Mouse (Mus musculus) midbrain, embryonic 13.5 days (tissue): ENCODE data around the gene Prox2. TPM values are rescaled to one million over a fixed set of nuclear protein-coding genes. Genes with fewer than 3 reads are reported as not detected.

Experiments
- ATAC-seq: fragments of 200-750 bp; cut with Nextera tagmentation; 2 replicates; pipeline ENCODE4 v1.8.0; 2017; ENCODE audit warnings: mild to moderate bottlenecking, moderate TSS enrichment, moderate library complexity
- H3K27ac ChIP-seq: fragments of 300-500 bp; sonication (generic); 2 replicates; pipeline ENCODE4 v1.5.1; 2015; ENCODE audit warnings: inconsistent platforms, mild to moderate bottlenecking, moderate library complexity
- H3K27me3 ChIP-seq: fragments of 300-500 bp; sonication (generic); 2 replicates; pipeline ENCODE4 v1.6.1; 2015; ENCODE audit warnings: mild to moderate bottlenecking, inconsistent platforms
- H3K36me3 ChIP-seq: fragments of 300-500 bp; sonication (generic); 2 replicates; pipeline ENCODE4 v1.6.1; 2015; ENCODE audit warnings: mild to moderate bottlenecking, inconsistent platforms
- H3K4me1 ChIP-seq: fragments of 300-500 bp; sonication (generic); replicated peaks from 2 replicates; pipeline ENCODE4 v1.6.1; 2015; ENCODE audit warnings: inconsistent platforms
- H3K4me2 ChIP-seq: fragments of 300-500 bp; sonication (generic); replicated peaks from 2 replicates; pipeline ENCODE4 v1.6.1; 2015; ENCODE audit warnings: moderate library complexity, mild to moderate bottlenecking, inconsistent platforms
- H3K4me3 ChIP-seq: fragments of 300-500 bp; sonication (generic); replicated peaks from 2 replicates; pipeline ENCODE4 v1.5.1; 2015; ENCODE audit warnings: mild to moderate bottlenecking, inconsistent platforms
- H3K9ac ChIP-seq: fragments of 300-500 bp; sonication (generic); replicated peaks from 2 replicates; pipeline ENCODE4 v1.6.1; 2015; ENCODE audit warnings: mild to moderate bottlenecking, inconsistent platforms
- H3K9me3 ChIP-seq: fragments of 300-500 bp; sonication (generic); 2 replicates; pipeline ENCODE4 v1.6.1; 2016; ENCODE audit warnings: mild to moderate bottlenecking, inconsistent platforms
- WGBS: fragments of 180-500 bp; shearing (Covaris S2); methylation state at CpG from one replicate; pipeline ENCODE4 v1.1.7; 2015; 5-methylcytosine and 5-hydroxymethylcytosine counted together
- polyA plus RNA-seq: library from polyadenylated mRNA; unstranded; fragments of >200 nt; fragmentation: Nextera tagmentation; extraction: Ambion mirVana; gene quantifications from 2 replicates; pipeline ENCODE4 v1.2.1, GENCODE M21; 2015

Gene Prox2
- polyA plus RNA-seq, result 1.8 and 2.8 TPM in 2 replicates

- Histone ChIP-seq H3K9me3 (no peaks in the 10 kb centered on the region), H3K4me1 (peaks cover 39% of the 10 kb centered on the region), H3K27me3 (no peaks in the 10 kb centered on the region), H3K4me2 (peak within 1 kb of the TSS; percentile 91), H3K27ac (peak within 1 kb of the TSS; percentile 70), H3K36me3 (peaks cover 13% of the 10 kb centered on the region; the same call in 1 of the 2 replicates), H3K9ac (peak within 1 kb of the TSS; percentile 94), H3K4me3 (peak within 1 kb of the TSS; percentile 100)
- peak; percentile 98 for ATAC-seq
- under 1% methylated on average over 76 of the region's 83 CpGs for WGBS
Measured at GRCm38 (mm10) chr12:85110698-85111592, at the start of gene Prox2, which contains the start of gene Dlst. Prox2 (minus strand) TSS chr12:85110759. Dlst (plus strand) TSS chr12:85110833.

GRCm38 (mm10) chr12:85159592-85159991 lies 49.0 kb upstream of the Prox2 start:
- Histone ChIP-seq H3K4me1 (no peaks in the 10 kb centered on the region), H3K27ac (no peak overlapping the region), H3K9me3 (no peaks in the 10 kb centered on the region), H3K9ac (no peak overlapping the region), H3K27me3 (no peaks in the 10 kb centered on the region), H3K4me2 (no peak overlapping the region), H3K36me3 (no peaks in the 10 kb centered on the region), H3K4me3 (no peak overlapping the region)
- 86% methylated on average over 5 of the region's 5 CpGs for WGBS
- ATAC-seq, result no peak

GRCm38 (mm10) chr12:85158801-85159200 lies 48.2 kb upstream of the Prox2 start:
- H3K27me3 ChIP-seq, result no peaks in the 10 kb centered on the region
- no peaks in the 10 kb centered on the region for H3K36me3 ChIP-seq
- no peak for ATAC-seq
- WGBS, result 92% methylated on average over 8 of the region's 8 CpGs
- H3K27ac ChIP-seq, result no peak overlapping the region
- no peaks in the 10 kb centered on the region for H3K9me3 ChIP-seq
- no peak overlapping the region for H3K4me2 ChIP-seq
- no peaks in the 10 kb centered on the region for H3K4me1 ChIP-seq
- no peak overlapping the region for H3K9ac ChIP-seq
- H3K4me3 ChIP-seq, result no peak overlapping the region

GRCm38 (mm10) chr12:85157797-85158460 lies 47.4 kb upstream of the Prox2 start:
- ATAC-seq, result no peak
- H3K27me3 ChIP-seq, result no peaks in the 10 kb centered on the region
- no peak overlapping the region for H3K9ac ChIP-seq
- H3K4me2 ChIP-seq, result no peak overlapping the region
- no peak overlapping the region for H3K4me3 ChIP-seq
- no peaks in the 10 kb centered on the region for H3K36me3 ChIP-seq
- WGBS, result 90% methylated on average over 14 of the region's 14 CpGs
- H3K9me3 ChIP-seq, result no peaks in the 10 kb centered on the region
- no peaks in the 10 kb centered on the region for H3K4me1 ChIP-seq
- H3K27ac ChIP-seq, result no peak overlapping the region

- WGBS, result 79% methylated on average over 6 of the region's 6 CpGs
- no peaks in the 10 kb centered on the region for H3K36me3 ChIP-seq
- H3K9ac ChIP-seq, result no peak overlapping the region
- no peak overlapping the region for H3K4me3 ChIP-seq
- ATAC-seq, result no peak
- H3K9me3 ChIP-seq, result no peaks in the 10 kb centered on the region
- no peak overlapping the region for H3K4me2 ChIP-seq
- H3K27me3 ChIP-seq, result 0 out of 2 replicates have a peak, but pooled peaks cover 4% of the 10 kb centered on the region
- no peaks in the 10 kb centered on the region for H3K4me1 ChIP-seq
- no peak overlapping the region for H3K27ac ChIP-seq
Measured at GRCm38 (mm10) chr12:85156324-85156723, 45.8 kb upstream of the Prox2 start.

- Histone ChIP-seq H3K27ac (no peak overlapping the region), H3K36me3 (no peaks in the 10 kb centered on the region), H3K4me3 (no peak overlapping the region), H3K9ac (no peak overlapping the region), H3K27me3 (0 out of 2 replicates have a peak, but pooled peaks cover 5% of the 10 kb centered on the region), H3K4me1 (peaks cover 18% of the 10 kb centered on the region), H3K4me2 (no peak overlapping the region), H3K9me3 (no peaks in the 10 kb centered on the region)
- ATAC-seq, result no peak
- WGBS, result 80% methylated on average over 3 of the region's 3 CpGs
Measured at GRCm38 (mm10) chr12:85153011-85153410, 42.5 kb upstream of the Prox2 start.

- Histone ChIP-seq H3K36me3 (no peaks in the 10 kb centered on the region), H3K9ac (peak within 1 kb of the TSS; percentile 70), H3K4me1 (peaks cover 18% of the 10 kb centered on the region), H3K4me3 (peak within 1 kb of the TSS; percentile 43), H3K9me3 (no peaks in the 10 kb centered on the region), H3K27ac (no peak within 1 kb of the TSS), H3K4me2 (peak within 1 kb of the TSS; percentile 59), H3K27me3 (0 out of 2 replicates have a peak, but pooled peaks cover 5% of the 10 kb centered on the region)
- WGBS, result 16% methylated on average over 28 of the region's 28 CpGs
- peak; percentile 97 for ATAC-seq
Measured at GRCm38 (mm10) chr12:85151002-85151774, 40.6 kb upstream of the Prox2 start, which contains the start of gene Rps6kl1. Rps6kl1 (minus strand) TSS chr12:85151264.

GRCm38 (mm10) chr12:85150321-85151001 lies 39.9 kb upstream of the Prox2 start:
- 0 out of 2 replicates have a peak, but pooled peaks have one; percentile 4 for ATAC-seq
- WGBS, result 8% methylated on average over 20 of the region's 20 CpGs

GRCm38 (mm10) chr12:85146881-85147280 lies 36.3 kb upstream of the Prox2 start:
- H3K36me3 ChIP-seq, result peaks cover 4% of the 10 kb centered on the region; the same call in 1 of the 2 replicates
- H3K9ac ChIP-seq, result 0 out of 2 replicates have a peak overlapping the region, but pooled peaks have one; percentile 23
- 77% methylated on average over 9 of the region's 9 CpGs for WGBS
- H3K27ac ChIP-seq, result no peak overlapping the region
- peaks cover 21% of the 10 kb centered on the region for H3K4me1 ChIP-seq
- no peaks in the 10 kb centered on the region for H3K9me3 ChIP-seq
- H3K4me3 ChIP-seq, result no peak overlapping the region
- H3K4me2 ChIP-seq, result no peak overlapping the region
- 0 out of 2 replicates have a peak, but pooled peaks cover 5% of the 10 kb centered on the region for H3K27me3 ChIP-seq
- no peak for ATAC-seq

More at GRCm38 (mm10) chr12:85150321-85151001, 39.9 kb upstream of the Prox2 start:
- H3K4me2 ChIP-seq, result peak overlapping the region; percentile 59
- no peaks in the 10 kb centered on the region for H3K9me3 ChIP-seq
- no peaks in the 10 kb centered on the region for H3K36me3 ChIP-seq
- 0 out of 2 replicates have a peak, but pooled peaks cover 5% of the 10 kb centered on the region for H3K27me3 ChIP-seq
- H3K4me3 ChIP-seq, result peak overlapping the region; percentile 43
- H3K4me1 ChIP-seq, result peaks cover 20% of the 10 kb centered on the region
- peak overlapping the region; percentile 70 for H3K9ac ChIP-seq
- H3K27ac ChIP-seq, result no peak overlapping the region

- H3K36me3 ChIP-seq, result peaks cover 4% of the 10 kb centered on the region; the same call in 1 of the 2 replicates
- ATAC-seq, result no peak
- H3K4me1 ChIP-seq, result peaks cover 21% of the 10 kb centered on the region
- WGBS, result 39% methylated on average over 8 of the region's 11 CpGs
- no peak overlapping the region for H3K4me2 ChIP-seq
- 0 out of 2 replicates have a peak overlapping the region, but pooled peaks have one; percentile 23 for H3K9ac ChIP-seq
- no peak overlapping the region for H3K27ac ChIP-seq
- 0 out of 2 replicates have a peak, but pooled peaks cover 2% of the 10 kb centered on the region for H3K27me3 ChIP-seq
- no peaks in the 10 kb centered on the region for H3K9me3 ChIP-seq
- H3K4me3 ChIP-seq, result no peak overlapping the region
Measured at GRCm38 (mm10) chr12:85146355-85146754, 35.8 kb upstream of the Prox2 start.

GRCm38 (mm10) chr12:85145630-85146029 lies 35.1 kb upstream of the Prox2 start:
- Histone ChIP-seq H3K36me3 (peaks cover 4% of the 10 kb centered on the region; the same call in 1 of the 2 replicates), H3K27ac (no peak overlapping the region), H3K4me2 (no peak overlapping the region), H3K4me3 (no peak overlapping the region), H3K4me1 (peaks cover 16% of the 10 kb centered on the region), H3K27me3 (no peaks in the 10 kb centered on the region), H3K9ac (no peak overlapping the region), H3K9me3 (no peaks in the 10 kb centered on the region)
- no peak for ATAC-seq
- WGBS, result 72% methylated on average over 9 of the region's 9 CpGs
